Mouse (Mus musculus) ovary, postnatal 10 days (tissue): ENCODE measurements at regions not wholly inside any gene's neighbourhood (a gene's known extent, or its start where the extent isn't known, plus 50 kb on each side); places are given as distances from the start of the nearest gene placed in this dataset.

ENCODE experiments used
- DNase-seq: peaks from one replicate; pipeline ENCODE4 v3.0.0; 2022; ENCODE audit warnings: low spot score

DNA sequence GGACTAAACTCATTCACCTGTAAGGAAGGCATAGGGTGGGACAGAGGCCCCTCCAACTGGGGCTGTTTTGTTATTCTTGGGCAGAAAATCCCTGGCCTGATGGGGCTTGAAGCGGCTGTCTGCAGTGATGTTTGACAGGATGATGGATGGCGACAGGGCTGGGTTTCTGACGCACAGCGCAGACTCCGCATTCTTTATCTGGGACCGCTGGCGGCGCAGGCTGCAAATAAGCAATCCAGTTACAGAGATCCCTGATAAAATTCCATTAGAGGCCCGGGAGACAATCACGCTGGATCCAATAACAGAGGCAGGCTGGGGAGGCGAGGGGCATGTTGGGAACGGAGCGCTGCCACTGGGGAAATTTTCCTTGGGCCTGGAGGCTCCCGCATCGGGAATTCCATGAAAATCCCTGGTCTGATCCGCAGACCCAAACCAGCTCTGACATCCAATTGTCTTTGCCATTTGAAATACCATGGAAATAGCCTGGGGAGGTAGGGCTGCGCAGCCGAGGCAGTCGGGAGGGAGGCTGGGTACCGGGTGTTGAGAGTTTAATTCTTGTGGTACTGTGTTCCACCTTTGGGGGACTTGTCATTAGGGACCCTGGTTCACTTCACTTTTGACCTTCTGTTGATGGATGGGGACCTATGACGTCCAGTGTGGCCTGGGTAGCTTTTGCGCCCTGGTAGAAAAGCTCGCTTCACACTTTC lies 99.0 kb upstream of the Sdk2 start:
- no peak for DNase-seq

DNA sequence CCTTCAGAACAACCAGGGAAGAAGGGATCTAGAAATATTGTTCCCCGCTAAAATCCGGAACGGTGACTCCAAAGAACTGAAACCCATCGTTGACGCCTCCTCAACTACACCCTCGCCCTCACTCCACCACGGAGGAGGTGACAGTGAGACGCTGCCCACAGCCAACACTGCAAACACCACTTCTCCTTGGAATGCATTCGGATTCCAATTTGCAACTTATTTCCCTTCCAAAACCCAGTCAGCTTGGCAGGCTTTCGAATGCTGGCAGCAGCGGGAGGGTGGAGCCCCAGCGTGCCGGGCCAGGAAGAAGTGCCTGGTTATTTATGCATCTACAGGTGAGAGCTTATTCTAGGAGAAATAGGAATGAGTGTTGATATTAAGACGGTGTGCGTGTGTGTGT lies 85.9 kb upstream of the Sdk2 start:
- DNase-seq, result no peak

DNA sequence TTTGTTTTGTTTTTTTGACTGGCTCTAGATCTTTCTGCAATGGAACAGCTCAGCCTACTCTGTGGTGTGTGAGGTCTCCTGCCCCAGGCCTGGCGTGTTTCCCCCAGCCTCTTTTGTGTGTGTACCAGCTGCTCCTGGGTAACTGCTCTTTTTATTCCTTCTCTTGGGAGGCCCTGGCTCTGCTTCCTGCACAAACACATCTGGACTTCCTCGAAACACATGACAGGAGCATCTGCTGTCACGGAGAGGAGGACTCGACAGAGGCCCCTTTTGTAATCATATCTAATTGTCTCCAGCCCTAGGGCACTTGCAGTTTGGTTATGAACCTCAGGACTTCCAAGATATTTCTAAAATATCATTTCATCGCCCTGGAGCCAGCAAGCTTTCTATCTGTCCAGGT lies 79.5 kb upstream of the Sdk2 start:
- DNase-seq, result no peak

DNA sequence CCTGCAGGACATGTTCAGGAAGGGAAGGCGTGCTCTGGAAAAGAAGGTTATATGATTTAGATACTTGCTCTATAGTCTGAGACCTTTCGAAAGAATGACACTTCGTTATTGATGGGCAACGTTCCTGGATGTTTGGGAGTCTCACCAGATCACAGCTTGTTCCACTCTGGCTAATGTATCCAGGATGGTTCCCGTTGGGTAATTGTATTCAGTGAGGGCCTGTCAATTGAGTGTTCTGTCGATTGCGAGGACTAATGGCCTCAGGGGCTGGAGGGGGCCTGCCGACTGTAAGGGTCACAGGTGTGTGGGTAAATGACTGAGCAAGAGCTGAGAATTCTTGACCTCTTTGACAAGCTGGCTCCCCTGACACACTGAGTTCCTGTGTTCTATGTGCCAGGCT lies 62.4 kb upstream of the Sdk2 start:
- DNase-seq, result no peak

DNA sequence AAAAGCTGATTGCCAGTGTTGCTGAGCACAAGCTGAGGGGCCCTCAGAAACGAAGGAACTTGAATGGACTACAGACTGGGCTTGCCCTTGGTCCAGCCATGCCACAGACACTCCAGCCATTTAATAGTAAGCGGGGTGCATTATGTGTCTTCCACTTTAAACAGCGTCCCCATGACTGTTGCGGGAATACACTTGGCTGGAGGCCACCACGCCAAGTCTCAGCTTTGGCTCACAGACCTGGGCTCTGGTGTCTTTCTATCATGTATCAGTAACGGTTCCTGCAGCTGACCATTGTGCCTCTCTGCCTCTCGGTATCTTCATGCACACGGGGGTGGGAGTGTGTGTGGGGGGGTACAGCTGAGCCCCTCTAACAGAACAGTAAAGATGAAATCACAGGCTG lies 62.0 kb upstream of the Sdk2 start:
- no peak for DNase-seq

DNA sequence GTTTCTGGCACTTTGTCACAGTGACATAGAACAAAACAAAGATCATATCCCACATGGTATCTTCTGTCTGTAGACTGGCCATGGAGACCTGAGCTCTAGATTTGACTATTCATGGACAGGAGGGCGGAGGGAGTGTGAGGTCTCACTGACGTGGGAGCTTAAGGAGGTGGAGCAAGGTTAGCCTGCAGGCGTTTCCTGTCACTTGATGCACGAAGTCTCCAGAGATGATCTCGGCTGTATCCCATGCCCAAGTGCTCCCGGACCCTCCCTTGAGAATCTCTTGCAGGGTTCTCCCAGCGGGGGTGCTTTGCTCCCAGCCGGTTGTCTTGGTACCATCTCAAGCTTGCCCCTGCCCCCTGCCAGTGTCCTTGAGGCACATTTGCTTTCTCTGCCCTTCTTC lies 60.6 kb upstream of the Sdk2 start:
- DNase-seq, result no peak

DNA sequence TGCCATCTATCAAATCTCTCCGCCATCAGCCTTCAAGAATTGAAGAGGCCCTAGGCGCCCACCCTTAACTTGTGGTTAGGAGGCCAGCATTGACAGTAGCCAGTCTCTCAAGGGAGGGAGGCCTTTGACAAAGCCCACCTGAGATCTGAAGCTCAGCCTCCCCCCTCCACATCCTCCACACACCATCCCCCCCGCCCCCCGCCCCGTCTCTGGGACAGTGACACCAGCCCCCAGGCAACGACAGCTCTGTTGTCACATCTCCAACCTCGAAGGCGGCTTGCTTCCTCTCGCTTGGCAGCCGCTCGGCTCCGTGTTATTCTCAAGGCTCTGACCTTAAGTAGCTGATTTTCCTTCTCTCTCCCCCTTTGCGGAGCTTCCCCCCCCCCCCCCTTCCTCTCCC lies 55.3 kb upstream of the Sdk2 start:
- DNase-seq, result no peak

DNA sequence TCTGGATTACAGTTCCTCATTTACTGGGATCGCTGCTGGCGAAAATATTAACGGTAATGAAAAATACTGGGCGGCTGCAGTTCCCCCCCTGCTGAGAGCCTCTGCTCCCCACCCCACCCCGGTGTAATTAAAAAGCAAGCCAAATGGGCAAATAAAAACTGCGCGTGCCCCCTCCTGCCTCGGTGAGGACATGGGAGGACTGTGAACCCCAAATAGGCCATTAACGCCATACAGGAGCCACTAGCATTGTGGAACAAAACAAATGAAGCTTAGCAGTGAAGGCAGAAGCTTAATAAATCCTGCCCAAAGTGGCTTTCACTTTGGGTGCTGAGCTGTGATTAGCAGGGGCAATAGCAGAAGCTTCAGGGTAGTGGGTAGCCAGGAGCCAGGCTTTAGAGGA lies 52.3 kb upstream of the Sdk2 start:
- no peak for DNase-seq
